8 mouse cellular contexts compared by ENCODE assay signal in genomic region chr8:125725037-125725820, GRCm38 (mm10).
A peak's percentile ranks its signal among the peaks of the same experiment; 100 is the strongest.
DNase-seq lines count a peak whose midpoint lies in the region.
"Had no signal": no experiment of that assay in that cellular context is flagged by ENCODE, and none has a peak within 500 bp of the region (broad histone marks: within the 10 kb centered on the region; RNA-seq: fewer than 3 reads in every experiment).

No protein-coding gene starts in this region.

- DNase-seq in spleen, postnatal 36 days (ENCODE audit: low spot score in 2 of 2), result peak; percentile 60 to 64
- no peak for DNase-seq in spleen, postnatal 4 days (ENCODE audit: low spot score in 2 of 2)
- DNase-seq in c-Kit-positive CD71-negative TER-119-negative erythroid progenitor cells, embryonic 14.5 days (ENCODE audit: low read depth), result peak; percentile 41
- peak; percentile 8 to 42 for DNase-seq in monocyte, adult 2 months (ENCODE audit: low read depth in 1 of 2, low spot score in 2 of 2)
- no peak for DNase-seq in frontal cortex, postnatal 36 days (ENCODE audit: low spot score in 2 of 2)
- no peak for DNase-seq in cerebellum, postnatal 14 days
- DNase-seq in ovary, postnatal 10 days (ENCODE audit: low spot score), result no peak
- DNase-seq: cerebellum, adult 9-10 months had no signal

Comparison
In these comparisons a context has a peak if more than half of its experiments do, and no peak if none do; other contexts are left out.
1. DNase-seq: peak in spleen, postnatal 36 days (2 of 2), c-Kit-positive CD71-negative TER-119-negative erythroid progenitor cells, embryonic 14.5 days (single experiment) and monocyte, adult 2 months (2 of 2); none in spleen, postnatal 4 days (0 of 2), frontal cortex, postnatal 36 days (0 of 2), cerebellum, postnatal 14 days (0 of 2) and ovary, postnatal 10 days (single experiment).